In the genomic region with DNA sequence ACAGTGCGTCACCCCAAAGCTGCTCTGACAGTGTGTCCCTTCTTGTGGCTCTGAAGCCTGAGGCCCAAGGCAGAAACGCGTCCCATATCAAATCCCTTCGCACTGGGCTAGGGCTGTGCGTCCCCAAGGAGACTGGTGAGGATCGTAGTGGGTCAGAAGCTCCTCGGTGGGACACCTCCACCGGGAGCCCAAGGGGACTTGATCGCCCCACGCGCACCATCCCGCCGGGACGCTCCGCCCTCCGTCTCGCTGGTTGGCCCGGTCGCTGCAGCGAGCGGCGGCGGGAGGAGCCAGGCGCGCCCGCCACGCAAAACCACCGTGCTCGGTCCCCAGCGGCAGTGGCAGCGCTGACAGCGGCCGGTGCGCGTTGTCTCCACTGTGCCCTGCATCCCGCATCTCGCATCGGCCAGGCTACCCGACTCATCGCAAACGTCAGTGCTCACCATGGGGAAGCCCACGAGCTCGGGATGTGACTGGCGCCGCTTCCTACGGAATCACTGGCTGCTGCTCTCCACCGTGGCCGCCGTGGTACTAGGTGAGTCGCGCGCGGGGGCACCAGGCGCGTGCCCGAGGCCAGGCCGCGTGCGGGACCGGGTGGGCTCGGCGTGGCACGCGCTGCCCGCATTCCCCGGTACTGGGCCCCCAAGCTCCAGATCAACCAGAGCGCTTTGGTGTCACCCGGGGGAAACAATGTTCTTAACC, we compare ENCODE assay signal across 8 mouse cellular contexts. TPM values are rescaled to one million over a fixed set of nuclear protein-coding genes. Genes with fewer than 3 reads are reported as not detected.
A peak's percentile ranks its signal among the peaks of the same experiment; 100 is the strongest.
DNase-seq lines count a peak whose midpoint lies in the region; ATAC-seq and TF ChIP-seq lines count a peak whose summit lies in the region.

A gene (plus strand): TSS at position 252 of the 702 bp plus-strand sequence.

- ATAC-seq in heart, embryonic 15.5 days (replicated peaks; ENCODE audit: insufficient number of reproducible peaks, insufficient read depth, low FRiP score, low read depth): 0 out of 2 replicates have a peak, but pooled peaks have one; percentile 47
- ATAC-seq in midbrain, postnatal 0 days (ENCODE audit: low FRiP score): peak; percentile 90

- H3K9me3 ChIP-seq in heart, embryonic 15.5 days (replicated peaks): no peaks in the 10 kb centered on the region
- no peaks in the 10 kb centered on the region for H3K9me3 ChIP-seq in midbrain, postnatal 0 days (ENCODE audit: low read length)

- WGBS in spleen, adult 2 months: under 1% methylated on average over 68 of the region's 68 CpGs
- under 1% methylated on average over 68 of the region's 68 CpGs for WGBS in heart, embryonic 15.5 days
- WGBS in liver, adult 2 months: 1% methylated on average over 67 of the region's 68 CpGs
- under 1% methylated on average over 64 of the region's 68 CpGs for WGBS in midbrain, postnatal 0 days

- H3K36me3 ChIP-seq in spleen, adult 2 months (ENCODE audit: control insufficient read depth, insufficient read depth, low read length): no peaks in the 10 kb centered on the region
- no peaks in the 10 kb centered on the region for H3K36me3 ChIP-seq in heart, embryonic 15.5 days
- H3K36me3 ChIP-seq in liver, adult 2 months (ENCODE audit: control insufficient read depth, insufficient read depth, low read length): no peaks in the 10 kb centered on the region
- H3K36me3 ChIP-seq in midbrain, postnatal 0 days (ENCODE audit: insufficient read depth, low read length): no peaks in the 10 kb centered on the region

- no peak within 1 kb of the TSS for H3K27ac ChIP-seq in spleen, adult 2 months (ENCODE audit: insufficient read depth, low read length)
- H3K27ac ChIP-seq in embryonic fibroblast, embryonic 13.5 days (ENCODE audit: insufficient read depth, low read length): no peak within 1 kb of the TSS
- no peak within 1 kb of the TSS for H3K27ac ChIP-seq in heart, embryonic 15.5 days
- no peak within 1 kb of the TSS for H3K27ac ChIP-seq in liver, adult 2 months (replicated peaks; ENCODE audit: insufficient read depth, low read depth, low read length)
- peak within 1 kb of the TSS; percentile 79 for H3K27ac ChIP-seq in midbrain, postnatal 0 days (ENCODE audit: low read depth, low read length)

- peaks cover 8% of the 10 kb centered on the region; the same call in 1 of the 2 replicates for H3K4me1 ChIP-seq in spleen, adult 2 months (ENCODE audit: control insufficient read depth, insufficient read depth, insufficient read length)
- H3K4me1 ChIP-seq in embryonic fibroblast, embryonic 13.5 days (ENCODE audit: control insufficient read depth, insufficient read depth, low read length): no peaks in the 10 kb centered on the region
- H3K4me1 ChIP-seq in heart, embryonic 15.5 days (replicated peaks): peaks cover 14% of the 10 kb centered on the region
- H3K4me1 ChIP-seq in liver, adult 2 months (ENCODE audit: control insufficient read depth, insufficient read depth, low read length): peaks cover 3% of the 10 kb centered on the region; the same call in 1 of the 2 replicates
- no peaks in the 10 kb centered on the region; the same call in 1 of the 2 replicates for H3K4me1 ChIP-seq in midbrain, postnatal 0 days (ENCODE audit: insufficient read depth, low read length)

- TF ChIP-seq POLR2A in spleen, adult 2 months (IDR thresholded peaks at IDR 0.05; ENCODE audit: low read depth, low read length): no peak
- peak; percentile 55; the same call in 1 of the 2 replicates for TF ChIP-seq POLR2A in embryonic fibroblast, embryonic 13.5 days (IDR thresholded peaks at IDR 0.05; ENCODE audit: low read depth, low read length)
- no peak for TF ChIP-seq POLR2A in liver, adult 2 months (IDR thresholded peaks at IDR 0.05; ENCODE audit: extremely low read depth, insufficient read depth, low read length)

- TF ChIP-seq CTCF in spleen, adult 2 months (IDR thresholded peaks at IDR 0.05; ENCODE audit: extremely low read depth, insufficient read depth, insufficient read length, insufficient replicate concordance): no peak
- TF ChIP-seq CTCF in embryonic fibroblast, embryonic 13.5 days (IDR thresholded peaks at IDR 0.05; ENCODE audit: borderline replicate concordance, insufficient read depth, low read length): no peak
- no peak for TF ChIP-seq CTCF in liver, adult 2 months (IDR thresholded peaks at IDR 0.05; ENCODE audit: low read depth, low read length)
- peak; percentile 35; the same call in 1 of the 2 replicates for TF ChIP-seq CTCF in midbrain, postnatal 0 days (IDR thresholded peaks at IDR 0.05)

- peak within 1 kb of the TSS; percentile 96 for H3K4me2 ChIP-seq in heart, embryonic 15.5 days
- H3K4me2 ChIP-seq in midbrain, postnatal 0 days (ENCODE audit: low read depth, low read length, poor library complexity, severe bottlenecking): peak within 1 kb of the TSS; percentile 76

- H3K4me3 ChIP-seq in spleen, adult 2 months (ENCODE audit: extremely low read depth, insufficient read depth, insufficient read length): peak within 1 kb of the TSS; percentile 35; the same call in 1 of the 2 replicates
- peak within 1 kb of the TSS; percentile 40 for H3K4me3 ChIP-seq in embryonic fibroblast, embryonic 13.5 days (ENCODE audit: insufficient read depth, low read length)
- peak within 1 kb of the TSS; percentile 62 for H3K4me3 ChIP-seq in heart, embryonic 15.5 days
- peak within 1 kb of the TSS; percentile 74 for H3K4me3 ChIP-seq in liver, adult 2 months (ENCODE audit: insufficient read depth, low read depth, low read length)
- H3K4me3 ChIP-seq in midbrain, postnatal 0 days (ENCODE audit: low read depth, low read length): peak within 1 kb of the TSS; percentile 64

- no peaks in the 10 kb centered on the region for H3K79me2 ChIP-seq in liver, adult 2 months (ENCODE audit: control insufficient read depth, insufficient read depth, low read length)

- H3K9ac ChIP-seq in heart, embryonic 15.5 days: peak within 1 kb of the TSS; percentile 52
- H3K9ac ChIP-seq in liver, adult 2 months (ENCODE audit: low read depth, low read length): peak within 1 kb of the TSS; percentile 37; the same call in 1 of the 2 replicates
- peak within 1 kb of the TSS; percentile 78 for H3K9ac ChIP-seq in midbrain, postnatal 0 days (replicated peaks; ENCODE audit: low read length, poor library complexity, severe bottlenecking)

- no peak for DNase-seq in spleen, adult 2 months (ENCODE audit: low read depth in 1 of 2, low spot score in 2 of 2)
- DNase-seq in spleen, postnatal 14 days (ENCODE audit: low spot score in 2 of 2): no peak
- DNase-seq in kidney, postnatal 25 days: peak; percentile 78 to 88
- no peak for DNase-seq in liver, adult 2 months (ENCODE audit: extremely low read depth, low read depth, low spot score)
- DNase-seq in midbrain, postnatal 0 days (ENCODE audit: low spot score): peak; percentile 78
- peak; percentile 28 for DNase-seq in thymus, postnatal 0 days (ENCODE audit: low spot score)

- H3K27me3 ChIP-seq in spleen, adult 2 months (ENCODE audit: control insufficient read depth, insufficient read depth, low read length): peaks cover 5% of the 10 kb centered on the region
- peaks cover 27% of the 10 kb centered on the region for H3K27me3 ChIP-seq in heart, embryonic 15.5 days
- peaks cover 7% of the 10 kb centered on the region for H3K27me3 ChIP-seq in liver, adult 2 months (ENCODE audit: control insufficient read depth, insufficient read depth, low read length)
- no peaks in the 10 kb centered on the region for H3K27me3 ChIP-seq in midbrain, postnatal 0 days (ENCODE audit: insufficient read depth, low read length)

RNA-seq across cellular contexts. Expression of the gene that starts here (rescaled TPM):
- polyA plus RNA-seq in spleen, adult 2 months (2012; rRNA removed): 0.12 and 0.18 TPM in 2 replicates
- polyA plus RNA-seq in embryonic fibroblast, embryonic 13.5 days (2011; ENCODE audit: insufficient read length, low read depth, missing spikeins): 0.77 and 0.92 TPM in 2 replicates
- 4.2 and 4.7 TPM in 2 replicates for polyA plus RNA-seq in heart, embryonic 15.5 days (2015; fragmentation: Nextera tagmentation; extraction: Ambion mirVana)
- total RNA-seq in liver, adult 2 months (2014; rRNA removed): 0.27 TPM in 1 of 2 replicates, not detected in the other
- polyA plus RNA-seq in liver, adult 2 months (2012; rRNA removed): not detected in 2 replicates
- total RNA-seq in midbrain, postnatal 0 days (2014; rRNA removed): 85.3 and 87.3 TPM in 2 replicates
- 50.6 and 51.7 TPM in 2 replicates for polyA plus RNA-seq in midbrain, postnatal 0 days (2015; fragmentation: Nextera tagmentation; extraction: Ambion mirVana)
- polyA plus RNA-seq in thymus, postnatal 0 days (2015; fragmentation: Nextera tagmentation; extraction: Ambion mirVana): 0.06 and 0.17 TPM in 2 replicates

Comparison
In these comparisons a context has a peak if more than half of its experiments do, and no peak if none do; other contexts are left out.
1. RNA of the gene that starts here (total RNA-seq): 85.3 to 87.3 TPM in midbrain, postnatal 0 days; 0.27 TPM in liver, adult 2 months; every median in the first group is over 10 times any median in the second.
2. Peak in DNase-seq in thymus, postnatal 0 days; RNA of the gene not detected or under 1 TPM.
3. DNase-seq: peak in kidney, postnatal 25 days (2 of 2) and midbrain, postnatal 0 days (single experiment); none in spleen, adult 2 months (0 of 2), spleen, postnatal 14 days (0 of 2) and liver, adult 2 months (single experiment).
4. Peak in every context shown above with its lines, with median percentiles within 50 percentile points of each other: H3K4me3 ChIP-seq and H3K9ac ChIP-seq.